Mouse (Mus musculus): ENCODE measurements around the gene Guca1b.

DNA sequence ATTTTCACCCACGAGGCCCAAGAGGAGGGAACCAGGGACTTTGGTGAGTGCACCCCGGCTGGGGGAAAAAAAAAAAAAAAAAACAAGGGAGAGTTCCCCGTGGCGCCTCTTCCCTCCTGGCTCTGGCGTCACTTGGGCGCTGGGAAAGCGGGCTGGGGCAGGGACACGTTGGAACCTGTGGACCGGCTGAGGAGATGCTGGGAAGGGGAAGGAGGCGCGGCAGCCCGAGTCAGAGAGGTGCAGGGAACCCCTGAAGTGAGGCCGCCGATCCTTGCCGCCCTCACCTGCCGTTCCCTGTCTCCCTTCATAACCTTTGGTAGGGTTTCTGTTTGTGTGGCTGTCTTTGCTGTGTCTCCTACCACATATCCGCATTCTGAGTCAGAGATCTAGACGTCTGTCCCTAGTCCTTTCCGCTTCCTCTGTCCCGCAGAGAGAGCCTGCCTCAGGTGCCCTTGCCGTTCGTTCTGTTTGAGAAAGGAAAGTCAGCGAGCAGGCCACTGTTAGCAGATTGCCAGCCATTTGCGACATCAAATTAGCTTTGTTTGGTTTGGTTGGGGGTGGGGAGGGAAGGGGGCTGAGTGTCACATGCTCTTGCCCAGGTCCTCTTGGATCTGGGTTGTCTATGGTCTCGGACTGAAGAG lies 51.8 kb downstream of the Guca1b start, which contains the start of gene 1700001C19Rik:
- no peak for TF ChIP-seq CTCF (IDR thresholded peaks at IDR 0.05; ENCODE audit: low read depth)
- TF ChIP-seq EP300 (IDR thresholded peaks at IDR 0.05; ENCODE audit: low read depth): no peak

All from liver, embryonic 14.5 days (tissue).